Mouse (Mus musculus): ENCODE measurements around the gene Ppfia1. TPM values are rescaled to one million over a fixed set of nuclear protein-coding genes. Genes with fewer than 3 reads are reported as not detected.

Gene Ppfia1
- polyA plus RNA-seq, 2 experiments = 13.7 to 15.4 TPM

DNA sequence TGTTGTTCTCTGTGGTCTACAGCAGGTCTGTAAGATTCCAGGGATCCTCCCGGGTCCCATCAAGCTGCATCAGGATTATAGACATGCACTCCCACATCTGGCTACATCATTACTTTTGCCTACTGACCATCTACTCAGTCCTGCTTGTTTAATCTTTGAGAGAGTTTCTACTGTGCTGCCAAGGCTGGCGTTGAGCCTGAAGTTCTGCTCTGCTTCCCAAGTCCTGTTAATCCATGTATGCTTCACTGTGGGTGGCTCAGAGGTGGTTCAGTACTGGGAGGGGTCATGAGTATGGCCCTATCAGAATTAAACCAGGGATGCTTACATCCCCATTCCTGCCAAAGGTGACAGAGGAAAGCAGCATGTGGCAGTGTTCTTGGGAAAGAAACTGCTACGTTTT is 77.8 kb downstream of the Ppfia1 start:
- H3K36me3 ChIP-seq (replicated peaks; ENCODE audit: control insufficient read depth, insufficient read depth, low read depth) = no peaks in the 10 kb centered on the region; the same call in 1 of the 2 replicates
- peaks cover 0 to 2% of the 10 kb centered on the region in 2 experiments; a peak in 3 of 4 replicates for H3K4me1 ChIP-seq (replicated peaks; ENCODE audit: control insufficient read depth in 2 of 2, insufficient read depth in 2 of 2, low read length in 1 of 2)
- H3K4me3 ChIP-seq (ENCODE audit: insufficient read depth in 1 of 2, low read depth in 2 of 2, low read length in 2 of 2) = no peak overlapping the region
- no peak for DNase-seq (ENCODE audit: low read depth in 3 of 3, low spot score in 3 of 3)
- no peaks in the 10 kb centered on the region for H3K9me3 ChIP-seq (ENCODE audit: control insufficient read depth, low read length)
- WGBS (ENCODE audit: insufficient replicate concordance) = 80% methylated on average over 3 of the region's 3 CpGs
- TF ChIP-seq CTCF (IDR thresholded peaks at IDR 0.05; ENCODE audit: low read depth) (no peak), EP300 (IDR thresholded peaks at IDR 0.05; ENCODE audit: low read depth) (no peak)
- no peak for ATAC-seq (ENCODE audit: insufficient read depth)
- H3K27me3 ChIP-seq (ENCODE audit: control insufficient read depth, insufficient read depth, low read length) = no peaks in the 10 kb centered on the region
- H3K27ac ChIP-seq = no peak overlapping the region
- H3K4me2 ChIP-seq (ENCODE audit: low read depth) = no peak overlapping the region
- H3K9ac ChIP-seq (replicated peaks) = no peak overlapping the region

DNA sequence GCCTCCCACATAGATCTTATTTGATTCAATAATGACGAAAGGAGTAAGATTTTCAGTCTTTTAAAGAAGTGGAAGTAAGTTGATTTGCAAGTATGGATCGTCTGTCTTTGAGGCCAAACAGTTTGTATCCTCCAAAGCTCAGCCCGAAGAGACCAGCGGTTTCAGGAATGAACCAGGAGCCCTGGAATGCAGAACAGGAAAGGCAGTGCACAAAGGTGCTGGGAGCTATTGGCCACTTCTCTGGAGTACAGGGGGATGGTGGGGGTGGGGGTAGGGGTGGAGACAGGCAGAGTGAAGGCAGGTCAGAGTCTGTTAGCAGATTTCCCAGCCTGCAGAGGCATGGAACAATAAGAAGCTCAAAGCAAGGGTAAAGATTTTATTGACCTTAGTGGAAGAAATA is 80.0 kb downstream of the Ppfia1 start:
- Histone ChIP-seq H3K36me3 (replicated peaks; ENCODE audit: control insufficient read depth, insufficient read depth, low read depth) (no peaks in the 10 kb centered on the region), H3K4me3 (ENCODE audit: insufficient read depth in 1 of 2, low read depth in 2 of 2, low read length in 2 of 2) (no peak overlapping the region), H3K9me3 (ENCODE audit: control insufficient read depth, low read length) (no peaks in the 10 kb centered on the region), H3K4me1 (replicated peaks; ENCODE audit: control insufficient read depth in 2 of 2, insufficient read depth in 2 of 2, low read length in 1 of 2) (peaks cover 0 to 6% of the 10 kb centered on the region in 2 experiments; a peak in 3 of 4 replicates), H3K9ac (replicated peaks) (no peak overlapping the region), H3K4me2 (ENCODE audit: low read depth) (no peak overlapping the region), H3K27me3 (ENCODE audit: control insufficient read depth, insufficient read depth, low read length) (no peaks in the 10 kb centered on the region), H3K27ac (no peak overlapping the region)
- WGBS (ENCODE audit: insufficient replicate concordance) = 60% methylated on average over 4 of the region's 4 CpGs
- no peak for DNase-seq (ENCODE audit: low read depth in 3 of 3, low spot score in 3 of 3)
- no peak for ATAC-seq (ENCODE audit: insufficient read depth)
- TF ChIP-seq EP300 (IDR thresholded peaks at IDR 0.05; ENCODE audit: low read depth) (no peak), CTCF (IDR thresholded peaks at IDR 0.05; ENCODE audit: low read depth) (no peak)

DNA sequence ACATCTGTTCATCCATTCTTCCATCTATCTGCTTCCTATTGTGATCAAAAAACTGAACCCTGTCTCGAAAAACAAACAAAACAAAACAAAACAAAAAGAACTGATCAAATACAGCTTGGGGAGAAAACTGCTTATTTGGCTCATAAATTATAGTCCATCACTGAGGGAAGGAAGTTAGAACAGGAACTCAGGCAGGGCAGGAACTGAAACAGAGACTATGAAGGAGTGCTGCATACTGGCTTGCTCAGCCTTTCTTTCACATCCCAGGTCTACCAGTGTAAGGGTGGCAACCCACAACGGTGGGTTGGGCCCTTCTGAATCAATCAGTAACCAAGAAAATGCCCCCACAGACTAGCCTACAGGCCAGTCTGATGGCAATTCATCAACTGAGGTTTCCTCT is 82.4 kb downstream of the Ppfia1 start:
- 38% methylated on average over 2 of the region's 2 CpGs for WGBS (ENCODE audit: insufficient replicate concordance)
- H3K27ac ChIP-seq = no peak overlapping the region
- H3K9me3 ChIP-seq (ENCODE audit: control insufficient read depth, low read length) = no peaks in the 10 kb centered on the region
- TF ChIP-seq CTCF (IDR thresholded peaks at IDR 0.05; ENCODE audit: low read depth) (no peak), EP300 (IDR thresholded peaks at IDR 0.05; ENCODE audit: low read depth) (no peak)
- H3K9ac ChIP-seq (replicated peaks) = peak overlapping the region; percentile 92
- no peak for ATAC-seq (ENCODE audit: insufficient read depth)
- no peaks in the 10 kb centered on the region for H3K36me3 ChIP-seq (replicated peaks; ENCODE audit: control insufficient read depth, insufficient read depth, low read depth)
- H3K4me1 ChIP-seq (replicated peaks; ENCODE audit: control insufficient read depth in 2 of 2, insufficient read depth in 2 of 2, low read length in 1 of 2) = peaks cover 0 to 6% of the 10 kb centered on the region in 2 experiments; a peak in 3 of 4 replicates
- H3K4me3 ChIP-seq (ENCODE audit: insufficient read depth in 1 of 2, low read depth in 2 of 2, low read length in 2 of 2) = peak overlapping the region; percentile 80 to 93
- H3K4me2 ChIP-seq (ENCODE audit: low read depth) = peak overlapping the region; percentile 94
- H3K27me3 ChIP-seq (ENCODE audit: control insufficient read depth, insufficient read depth, low read length) = no peaks in the 10 kb centered on the region
- DNase-seq (ENCODE audit: low read depth in 3 of 3, low spot score in 3 of 3) = no peak

DNA sequence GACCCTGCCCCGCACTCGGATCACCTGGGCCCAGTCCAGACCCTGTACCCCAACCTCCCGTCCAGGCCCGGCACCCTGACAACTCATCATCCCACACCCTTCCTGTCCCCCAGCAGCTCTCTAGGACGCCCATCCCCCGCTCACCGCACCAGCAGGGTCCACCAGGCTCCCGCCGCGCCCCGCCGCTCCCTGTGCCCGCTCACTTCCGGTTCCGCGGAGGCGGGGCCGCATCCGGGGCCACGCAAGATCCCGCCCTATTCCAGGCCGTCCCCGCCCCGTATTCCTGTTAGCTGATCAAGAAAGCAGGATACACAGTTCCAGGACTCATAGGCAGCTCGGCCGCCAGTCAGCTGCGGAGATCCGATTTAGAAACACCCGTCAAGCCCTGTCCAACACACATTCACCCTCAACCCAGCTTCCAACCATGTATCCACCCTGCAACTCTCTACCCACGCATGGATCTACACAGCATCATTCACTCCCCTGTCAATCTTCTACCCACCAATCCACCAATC is 82.9 kb downstream of the Ppfia1 start, which contains the start of gene Cttn:
TSS of gene Cttn (minus strand) at position 465 of the 515 bp plus-strand sequence.
- ATAC-seq (ENCODE audit: insufficient read depth) (peak; percentile 88), DNase-seq (ENCODE audit: low read depth in 3 of 3, low spot score in 3 of 3) (peak; percentile 60 to 67 (median 65))
- Histone ChIP-seq H3K4me2 (ENCODE audit: low read depth) (peak within 1 kb of the TSS; percentile 94), H3K9ac (replicated peaks) (peak within 1 kb of the TSS; percentile 92), H3K36me3 (replicated peaks; ENCODE audit: control insufficient read depth, insufficient read depth, low read depth) (no peaks in the 10 kb centered on the region; the same call in 1 of the 2 replicates), H3K27ac (peak within 1 kb of the TSS; percentile 39; the same call in 1 of the 2 replicates), H3K9me3 (ENCODE audit: control insufficient read depth, low read length) (no peaks in the 10 kb centered on the region), H3K27me3 (ENCODE audit: control insufficient read depth, insufficient read depth, low read length) (no peaks in the 10 kb centered on the region), H3K4me1 (replicated peaks; ENCODE audit: control insufficient read depth in 2 of 2, insufficient read depth in 2 of 2, low read length in 1 of 2) (peaks cover 0 to 6% of the 10 kb centered on the region in 2 experiments; a peak in 3 of 4 replicates), H3K4me3 (ENCODE audit: insufficient read depth in 1 of 2, low read depth in 2 of 2, low read length in 2 of 2) (peak within 1 kb of the TSS; percentile 80 to 93)
- no peak for TF ChIP-seq CTCF (IDR thresholded peaks at IDR 0.05; ENCODE audit: low read depth)
- no peak for TF ChIP-seq EP300 (IDR thresholded peaks at IDR 0.05; ENCODE audit: low read depth)
- 2% methylated on average over 30 of the region's 30 CpGs for WGBS (ENCODE audit: insufficient replicate concordance)

DNA sequence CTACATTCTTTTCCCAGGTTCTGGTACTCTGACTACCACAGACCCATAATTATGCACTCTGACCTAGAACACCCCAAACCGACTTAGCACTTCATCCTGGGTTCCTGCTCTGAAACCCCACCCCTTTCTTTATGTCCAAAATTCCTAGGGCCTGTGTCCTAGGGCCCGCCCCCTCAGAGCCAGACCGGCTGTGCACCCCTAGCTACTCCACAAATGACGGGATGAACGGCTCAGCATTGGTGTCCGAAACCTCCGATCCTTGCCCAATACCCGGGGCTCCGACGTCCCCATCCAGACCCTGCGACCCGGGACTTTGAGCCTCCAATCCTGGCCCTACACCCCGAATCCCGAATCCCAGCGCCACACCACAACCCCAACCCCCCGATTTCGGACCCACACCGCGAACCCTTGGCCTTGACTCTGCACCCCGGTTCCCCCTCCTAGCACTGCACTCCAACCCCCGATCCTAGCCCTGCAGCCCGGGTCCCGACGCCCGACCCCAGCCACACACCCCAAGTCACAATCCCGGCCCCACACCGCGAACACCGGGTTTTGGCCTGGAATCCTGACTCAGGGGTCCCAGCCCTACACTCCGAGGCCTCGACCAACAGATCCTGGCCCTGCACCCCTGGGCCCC is 83.5 kb downstream of the Ppfia1 start:
- TF ChIP-seq CTCF (IDR thresholded peaks at IDR 0.05; ENCODE audit: low read depth) (no peak), EP300 (IDR thresholded peaks at IDR 0.05; ENCODE audit: low read depth) (no peak)
- H3K4me3 ChIP-seq (ENCODE audit: insufficient read depth in 1 of 2, low read depth in 2 of 2, low read length in 2 of 2) = peak overlapping the region; percentile 80 to 93
- H3K9ac ChIP-seq (replicated peaks) = peak overlapping the region; percentile 92
- no peaks in the 10 kb centered on the region; the same call in none of the 2 replicates for H3K36me3 ChIP-seq (replicated peaks; ENCODE audit: control insufficient read depth, insufficient read depth, low read depth)
- H3K4me1 ChIP-seq (replicated peaks; ENCODE audit: control insufficient read depth in 2 of 2, insufficient read depth in 2 of 2, low read length in 1 of 2) = peaks cover 0 to 6% of the 10 kb centered on the region in 2 experiments; a peak in 3 of 4 replicates
- DNase-seq (ENCODE audit: low read depth in 3 of 3, low spot score in 3 of 3) (no peak), ATAC-seq (ENCODE audit: insufficient read depth) (peak; percentile 40)
- H3K9me3 ChIP-seq (ENCODE audit: control insufficient read depth, low read length) = no peaks in the 10 kb centered on the region
- H3K27ac ChIP-seq = peak overlapping the region; percentile 39; the same call in 1 of the 2 replicates
- H3K4me2 ChIP-seq (ENCODE audit: low read depth) = peak overlapping the region; percentile 94
- H3K27me3 ChIP-seq (ENCODE audit: control insufficient read depth, insufficient read depth, low read length) = no peaks in the 10 kb centered on the region
- WGBS (ENCODE audit: insufficient replicate concordance) = 9% methylated on average over 31 of the region's 31 CpGs
